Mouse (Mus musculus) spleen, embryonic (tissue): ENCODE measurements around the gene Rhbdd1.

Experiments
- CTCF ChIA-PET: fragments of 350-600 bp; sonication (Branson Sonifier 250); formaldehyde crosslinking; loops from one replicate; lab custom pipeline; 2022; lab: Charles Lee

Gene Rhbdd1

GRCm38 (mm10) chr1:82316111-82316745 lies at the start of gene Rhbdd1:
TSS of gene Rhbdd1 (plus strand) at chr1:82316452.
- CTCF ChIA-PET, result no interaction called here

- CTCF ChIA-PET, result no interaction called here
Observed at GRCm38 (mm10) chr1:82267547-82267946, 48.7 kb upstream of the Rhbdd1 start.

GRCm38 (mm10) chr1:82272231-82272630 lies 44.0 kb upstream of the Rhbdd1 start:
- CTCF ChIA-PET, result no interaction called here

- CTCF ChIA-PET, result interaction anchor here (0.6 kb wide), 1 partner anchor 955 kb away, joined by 3 read pairs; no protein-coding TSS in a partner anchor
Observed at GRCm38 (mm10) chr1:82273529-82273928, 42.7 kb upstream of the Rhbdd1 start.

GRCm38 (mm10) chr1:82274361-82274760 lies 41.9 kb upstream of the Rhbdd1 start:
- CTCF ChIA-PET, result interaction anchor here (0.7 kb wide), 1 partner anchor 20 kb away, joined by 4 read pairs; no protein-coding TSS in a partner anchor

GRCm38 (mm10) chr1:82279768-82280167 lies 36.5 kb upstream of the Rhbdd1 start:
- CTCF ChIA-PET, result no interaction called here

- CTCF ChIA-PET, result no interaction called here
Observed at GRCm38 (mm10) chr1:82281823-82282222, 34.4 kb upstream of the Rhbdd1 start.

- CTCF ChIA-PET, result no interaction called here
Observed at GRCm38 (mm10) chr1:82282992-82283611, 33.1 kb upstream of the Rhbdd1 start.

GRCm38 (mm10) chr1:82283901-82284301 lies 32.4 kb upstream of the Rhbdd1 start:
- CTCF ChIA-PET, result no interaction called here

GRCm38 (mm10) chr1:82284403-82284802 lies 31.8 kb upstream of the Rhbdd1 start:
- CTCF ChIA-PET, result no interaction called here

GRCm38 (mm10) chr1:82285461-82286189 lies 30.6 kb upstream of the Rhbdd1 start:
- CTCF ChIA-PET, result interaction anchor here (0.5 kb wide), 1 partner anchor 11 kb away, joined by 5 read pairs; no protein-coding TSS in a partner anchor

- CTCF ChIA-PET, result interaction anchor here (0.5 kb wide), 1 partner anchor 10 kb away, joined by 5 read pairs; no protein-coding TSS in a partner anchor
Observed at GRCm38 (mm10) chr1:82286190-82287051, 29.8 kb upstream of the Rhbdd1 start.

GRCm38 (mm10) chr1:82287052-82287775 lies 29.0 kb upstream of the Rhbdd1 start:
- CTCF ChIA-PET, result no interaction called here

GRCm38 (mm10) chr1:82287776-82288325 lies 28.4 kb upstream of the Rhbdd1 start:
- CTCF ChIA-PET, result no interaction called here

GRCm38 (mm10) chr1:82288421-82288990 lies 27.7 kb upstream of the Rhbdd1 start:
- CTCF ChIA-PET, result no interaction called here

- CTCF ChIA-PET, result no interaction called here
Observed at GRCm38 (mm10) chr1:82289116-82289989, 26.9 kb upstream of the Rhbdd1 start.

- CTCF ChIA-PET, result no interaction called here
Observed at GRCm38 (mm10) chr1:82289990-82290681, 26.1 kb upstream of the Rhbdd1 start.

- CTCF ChIA-PET, result no interaction called here
Observed at GRCm38 (mm10) chr1:82290723-82291150, 25.5 kb upstream of the Rhbdd1 start.
